Mouse (Mus musculus): Measurements from ENCODE around the gene Krt90.
"Not testable (repeated sequence)": the region's sequence is repeated elsewhere in the genome, so short reads cannot be mapped to it uniquely, and the experiment has no call there.

Krt90 gene

GRCm38 (mm10) chr15:101519792-101520191, 43.0 kb downstream of the Krt90 start:
- peak; percentile 21 for DNase-seq (ENCODE audit: extremely low read depth, low read depth)

GRCm38 (mm10) chr15:101517161-101517560, 45.6 kb downstream of the Krt90 start, which contains the start of gene Gm49425:
TSS of gene Gm49425 (minus strand) at chr15:101517261.
- DNase-seq (ENCODE audit: extremely low read depth, low read depth), result not testable (repeated sequence)

GRCm38 (mm10) chr15:101508247-101508646, 54.5 kb downstream of the Krt90 start:
- DNase-seq (ENCODE audit: extremely low read depth, low read depth), result no peak

- DNase-seq (ENCODE audit: extremely low read depth, low read depth), result no peak
Measured at GRCm38 (mm10) chr15:101506896-101507758, 55.6 kb downstream of the Krt90 start.
